Mouse (Mus musculus): ENCODE results near the gene Tep1. TPM values are rescaled to one million over a fixed set of nuclear protein-coding genes. Genes with fewer than 3 reads are reported as not detected.

Tep1 gene
- total and polyA plus RNA-seq, 2 experiments from 2014 or later = 3.4 to 5.6 TPM

- H3K4me3 ChIP-seq (ENCODE audit: low read length) = no peak overlapping the region
- H3K36me3 ChIP-seq (ENCODE audit: insufficient read depth, low read length) = no peaks in the 10 kb centered on the region
- WGBS = 87% methylated on average over 4 of the region's 4 CpGs
- H3K27ac ChIP-seq = no peak overlapping the region
- H3K27me3 ChIP-seq (ENCODE audit: insufficient read depth, low read length) = no peaks in the 10 kb centered on the region
- no peak overlapping the region for H3K9ac ChIP-seq (replicated peaks; ENCODE audit: low read length)
- ATAC-seq (no peak), DNase-seq (ENCODE audit: low spot score) (no peak)
- no peaks in the 10 kb centered on the region for H3K9me3 ChIP-seq (ENCODE audit: low read length)
- no peak for TF ChIP-seq CTCF (IDR thresholded peaks at IDR 0.05; ENCODE audit: low read depth)
- no peak overlapping the region for H3K4me2 ChIP-seq (ENCODE audit: low read depth, low read length)
- no peaks in the 10 kb centered on the region for H3K4me1 ChIP-seq (ENCODE audit: insufficient read depth, low read length)
Observed at GRCm38 (mm10) chr14:50795965-50796364, 74.4 kb downstream of the Tep1 start.

- no peaks in the 10 kb centered on the region for H3K9me3 ChIP-seq (ENCODE audit: low read length)
- no peaks in the 10 kb centered on the region for H3K4me1 ChIP-seq (ENCODE audit: insufficient read depth, low read length)
- no peak overlapping the region for H3K4me2 ChIP-seq (ENCODE audit: low read depth, low read length)
- TF ChIP-seq CTCF (IDR thresholded peaks at IDR 0.05; ENCODE audit: low read depth) = no peak
- no peak overlapping the region for H3K9ac ChIP-seq (replicated peaks; ENCODE audit: low read length)
- H3K36me3 ChIP-seq (ENCODE audit: insufficient read depth, low read length) = no peaks in the 10 kb centered on the region
- H3K4me3 ChIP-seq (ENCODE audit: low read length) = no peak overlapping the region
- 92% methylated on average over 24 of the region's 24 CpGs for WGBS
- no peak overlapping the region for H3K27ac ChIP-seq
- no peaks in the 10 kb centered on the region for H3K27me3 ChIP-seq (ENCODE audit: insufficient read depth, low read length)
- no peak for ATAC-seq
- no peak for DNase-seq (ENCODE audit: low spot score)
Observed at GRCm38 (mm10) chr14:50795261-50795935, 75.0 kb downstream of the Tep1 start.

- no peaks in the 10 kb centered on the region for H3K9me3 ChIP-seq (ENCODE audit: low read length)
- H3K4me3 ChIP-seq (ENCODE audit: low read length) = no peak overlapping the region
- TF ChIP-seq CTCF (IDR thresholded peaks at IDR 0.05; ENCODE audit: low read depth) = peak; percentile 56
- DNase-seq (ENCODE audit: low spot score) = peak; percentile 51
- no peak overlapping the region for H3K9ac ChIP-seq (replicated peaks; ENCODE audit: low read length)
- no peak overlapping the region for H3K27ac ChIP-seq
- no peaks in the 10 kb centered on the region for H3K36me3 ChIP-seq (ENCODE audit: insufficient read depth, low read length)
- WGBS = 9% methylated on average over 2 of the region's 2 CpGs
- no peaks in the 10 kb centered on the region for H3K27me3 ChIP-seq (ENCODE audit: insufficient read depth, low read length)
- no peak for ATAC-seq
- H3K4me1 ChIP-seq (ENCODE audit: insufficient read depth, low read length) = 0 out of 2 replicates have a peak, but pooled peaks cover 6% of the 10 kb centered on the region
- H3K4me2 ChIP-seq (ENCODE audit: low read depth, low read length) = no peak overlapping the region
Observed at GRCm38 (mm10) chr14:50788157-50788556, 82.2 kb downstream of the Tep1 start.

GRCm38 (mm10) chr14:50785251-50785637 is 85.1 kb downstream of the Tep1 start, which contains the start of gene Ttc5:
Gene Ttc5, minus strand, starts transcription at chr14:50785519.
- DNase-seq (ENCODE audit: low spot score) = peak; percentile 93
- H3K9me3 ChIP-seq (ENCODE audit: low read length) = no peaks in the 10 kb centered on the region
- peak within 1 kb of the TSS; percentile 65 for H3K4me2 ChIP-seq (ENCODE audit: low read depth, low read length)
- H3K36me3 ChIP-seq (ENCODE audit: insufficient read depth, low read length) = 0 out of 2 replicates have a peak, but pooled peaks cover 11% of the 10 kb centered on the region
- H3K4me3 ChIP-seq (ENCODE audit: low read length) = peak within 1 kb of the TSS; percentile 81
- WGBS = under 1% methylated on average over 21 of the region's 21 CpGs
- TF ChIP-seq CTCF (IDR thresholded peaks at IDR 0.05; ENCODE audit: low read depth) = peak; percentile 94
- peak; percentile 98 for ATAC-seq
- no peaks in the 10 kb centered on the region for H3K27me3 ChIP-seq (ENCODE audit: insufficient read depth, low read length)
- peak within 1 kb of the TSS; percentile 75 for H3K9ac ChIP-seq (replicated peaks; ENCODE audit: low read length)
- 0 out of 2 replicates have a peak, but pooled peaks cover 6% of the 10 kb centered on the region for H3K4me1 ChIP-seq (ENCODE audit: insufficient read depth, low read length)
- H3K27ac ChIP-seq = peak within 1 kb of the TSS; percentile 88; the same call in 1 of the 2 replicates

- WGBS = 19% methylated on average over 16 of the region's 16 CpGs
- Histone ChIP-seq H3K27me3 (ENCODE audit: insufficient read depth, low read length) (no peaks in the 10 kb centered on the region), H3K9ac (replicated peaks; ENCODE audit: low read length) (peak overlapping the region; percentile 75), H3K4me2 (ENCODE audit: low read depth, low read length) (peak overlapping the region; percentile 65), H3K4me1 (ENCODE audit: insufficient read depth, low read length) (0 out of 2 replicates have a peak, but pooled peaks cover 6% of the 10 kb centered on the region), H3K9me3 (ENCODE audit: low read length) (no peaks in the 10 kb centered on the region), H3K36me3 (ENCODE audit: insufficient read depth, low read length) (0 out of 2 replicates have a peak, but pooled peaks cover 11% of the 10 kb centered on the region), H3K27ac (peak overlapping the region; percentile 88; the same call in 1 of the 2 replicates), H3K4me3 (ENCODE audit: low read length) (peak overlapping the region; percentile 81)
- no peak for TF ChIP-seq CTCF (IDR thresholded peaks at IDR 0.05; ENCODE audit: low read depth)
- ATAC-seq (no peak), DNase-seq (ENCODE audit: low spot score) (peak; percentile 27)
Observed at GRCm38 (mm10) chr14:50784391-50785250, 85.7 kb downstream of the Tep1 start.

- no peak overlapping the region for H3K27ac ChIP-seq
- no peaks in the 10 kb centered on the region for H3K9me3 ChIP-seq (ENCODE audit: low read length)
- H3K4me1 ChIP-seq (ENCODE audit: insufficient read depth, low read length) = 0 out of 2 replicates have a peak, but pooled peaks cover 6% of the 10 kb centered on the region
- no peaks in the 10 kb centered on the region for H3K27me3 ChIP-seq (ENCODE audit: insufficient read depth, low read length)
- H3K36me3 ChIP-seq (ENCODE audit: insufficient read depth, low read length) = peaks cover 18% of the 10 kb centered on the region
- DNase-seq (ENCODE audit: low spot score) (no peak), ATAC-seq (no peak)
- no peak overlapping the region for H3K9ac ChIP-seq (replicated peaks; ENCODE audit: low read length)
- no peak overlapping the region for H3K4me3 ChIP-seq (ENCODE audit: low read length)
- no peak for TF ChIP-seq CTCF (IDR thresholded peaks at IDR 0.05; ENCODE audit: low read depth)
- WGBS = 98% methylated on average over 3 of the region's 3 CpGs
- no peak overlapping the region for H3K4me2 ChIP-seq (ENCODE audit: low read depth, low read length)
Observed at GRCm38 (mm10) chr14:50782166-50782565, 88.2 kb downstream of the Tep1 start.

Other genes starting within 250 kb of the Tep1 start
- not detected in 2 replicates for gene Olfr745, start 231.2 kb downstream of the Tep1 start, total RNA-seq (2014; rRNA removed)
- gene Olfr745, start 231.2 kb downstream of the Tep1 start, polyA plus RNA-seq (2015; fragmentation: Nextera tagmentation; extraction: Ambion mirVana) = not detected in 2 replicates
- not detected in 2 replicates for gene Olfr746, start 223.5 kb downstream of the Tep1 start, total RNA-seq (2014; rRNA removed)
- not detected in 2 replicates for gene Olfr746, start 223.5 kb downstream of the Tep1 start, polyA plus RNA-seq (2015; fragmentation: Nextera tagmentation; extraction: Ambion mirVana)
- gene Olfr747, start 177.4 kb downstream of the Tep1 start, total RNA-seq (2014; rRNA removed) = not detected in 2 replicates
- gene Olfr747, start 177.4 kb downstream of the Tep1 start, polyA plus RNA-seq (2015; fragmentation: Nextera tagmentation; extraction: Ambion mirVana) = not detected in 2 replicates
- not detected in 2 replicates for gene Olfr748, start 163.2 kb downstream of the Tep1 start, total RNA-seq (2014; rRNA removed)
- gene Olfr748, start 163.2 kb downstream of the Tep1 start, polyA plus RNA-seq (2015; fragmentation: Nextera tagmentation; extraction: Ambion mirVana) = not detected in 2 replicates
- not detected in 2 replicates for gene Olfr749, start 125.5 kb downstream of the Tep1 start, total RNA-seq (2014; rRNA removed)
- gene Olfr749, start 125.5 kb downstream of the Tep1 start, polyA plus RNA-seq (2015; fragmentation: Nextera tagmentation; extraction: Ambion mirVana) = not detected in 2 replicates
- gene Ttc5, start 85.0 kb downstream of the Tep1 start, total RNA-seq (2014; rRNA removed) = 90.8 and 91.6 TPM in 2 replicates
- gene Ttc5, start 85.0 kb downstream of the Tep1 start, polyA plus RNA-seq (2015; fragmentation: Nextera tagmentation; extraction: Ambion mirVana) = 95.3 and 95.8 TPM in 2 replicates
- not detected in 2 replicates for gene Ccnb1ip1, start 62.8 kb downstream of the Tep1 start, total RNA-seq (2014; rRNA removed)
- gene Ccnb1ip1, start 62.8 kb downstream of the Tep1 start, polyA plus RNA-seq (2015; fragmentation: Nextera tagmentation; extraction: Ambion mirVana) = 0.09 and 0.15 TPM in 2 replicates
- 19.7 and 21.1 TPM in 2 replicates for gene Parp2, start 62.7 kb downstream of the Tep1 start, total RNA-seq (2014; rRNA removed)
- gene Parp2, start 62.7 kb downstream of the Tep1 start, polyA plus RNA-seq (2015; fragmentation: Nextera tagmentation; extraction: Ambion mirVana) = 36.2 and 36.6 TPM in 2 replicates
- gene Klhl33, start 26.9 kb upstream of the Tep1 start, total RNA-seq (2014; rRNA removed) = 2.4 and 3.7 TPM in 2 replicates
- gene Klhl33, start 26.9 kb upstream of the Tep1 start, polyA plus RNA-seq (2015; fragmentation: Nextera tagmentation; extraction: Ambion mirVana) = 2.9 and 4.0 TPM in 2 replicates
- gene Osgep, start 54.3 kb upstream of the Tep1 start, total RNA-seq (2014; rRNA removed) = 71.4 and 80.9 TPM in 2 replicates
- 72.4 and 82.7 TPM in 2 replicates for gene Osgep, start 54.3 kb upstream of the Tep1 start, polyA plus RNA-seq (2015; fragmentation: Nextera tagmentation; extraction: Ambion mirVana)
- gene Apex1, start 54.4 kb upstream of the Tep1 start, total RNA-seq (2014; rRNA removed) = 68.6 and 70.2 TPM in 2 replicates
- 145 and 156 TPM in 2 replicates for gene Apex1, start 54.4 kb upstream of the Tep1 start, polyA plus RNA-seq (2015; fragmentation: Nextera tagmentation; extraction: Ambion mirVana)
- 53.3 and 69.1 TPM in 2 replicates for gene Pip4p1, start 60.3 kb upstream of the Tep1 start, total RNA-seq (2014; rRNA removed)
- gene Pip4p1, start 60.3 kb upstream of the Tep1 start, polyA plus RNA-seq (2015; fragmentation: Nextera tagmentation; extraction: Ambion mirVana) = 102 and 103 TPM in 2 replicates
- 16.7 and 19.1 TPM in 2 replicates for gene Pnp, start 60.5 kb upstream of the Tep1 start, total RNA-seq (2014; rRNA removed)
- 17.5 and 18.2 TPM in 2 replicates for gene Pnp, start 60.5 kb upstream of the Tep1 start, polyA plus RNA-seq (2015; fragmentation: Nextera tagmentation; extraction: Ambion mirVana)
- 0.47 and 16.3 TPM in 2 replicates for gene Gm49342, start 74.0 kb upstream of the Tep1 start, total RNA-seq (2014; rRNA removed)
- gene Gm49342, start 74.0 kb upstream of the Tep1 start, polyA plus RNA-seq (2015; fragmentation: Nextera tagmentation; extraction: Ambion mirVana) = not detected in 2 replicates
- 1.2 TPM in 1 of 2 replicates, not detected in the other for gene Pnp2, start 85.4 kb upstream of the Tep1 start, total RNA-seq (2014; rRNA removed)
- 1.2 and 1.3 TPM in 2 replicates for gene Pnp2, start 85.4 kb upstream of the Tep1 start, polyA plus RNA-seq (2015; fragmentation: Nextera tagmentation; extraction: Ambion mirVana)
- gene Rnase10, start 137.2 kb upstream of the Tep1 start, total RNA-seq (2014; rRNA removed) = 0.21 TPM in 1 of 2 replicates, not detected in the other
- gene Rnase10, start 137.2 kb upstream of the Tep1 start, polyA plus RNA-seq (2015; fragmentation: Nextera tagmentation; extraction: Ambion mirVana) = not detected in 2 replicates
- gene Rnase9, start 171.3 kb upstream of the Tep1 start, total RNA-seq (2014; rRNA removed) = not detected in 2 replicates
- not detected in 2 replicates for gene Rnase9, start 171.3 kb upstream of the Tep1 start, polyA plus RNA-seq (2015; fragmentation: Nextera tagmentation; extraction: Ambion mirVana)
- gene Rnase11, start 179.6 kb upstream of the Tep1 start, total RNA-seq (2014; rRNA removed) = not detected in 2 replicates
- not detected in 2 replicates for gene Rnase11, start 179.6 kb upstream of the Tep1 start, polyA plus RNA-seq (2015; fragmentation: Nextera tagmentation; extraction: Ambion mirVana)
- gene Rnase12, start 187.1 kb upstream of the Tep1 start, total RNA-seq (2014; rRNA removed) = not detected in 2 replicates
- 0.29 TPM in 1 of 2 replicates, not detected in the other for gene Rnase12, start 187.1 kb upstream of the Tep1 start, polyA plus RNA-seq (2015; fragmentation: Nextera tagmentation; extraction: Ambion mirVana)
- gene Olfr750, start 203.9 kb upstream of the Tep1 start, total RNA-seq (2014; rRNA removed) = not detected in 2 replicates
- 0.05 and 0.14 TPM in 2 replicates for gene Olfr750, start 203.9 kb upstream of the Tep1 start, polyA plus RNA-seq (2015; fragmentation: Nextera tagmentation; extraction: Ambion mirVana)
- gene Rnase4, start 220.5 kb upstream of the Tep1 start, total RNA-seq (2014; rRNA removed) = 22.9 and 34.1 TPM in 2 replicates
- gene Rnase4, start 220.5 kb upstream of the Tep1 start, polyA plus RNA-seq (2015; fragmentation: Nextera tagmentation; extraction: Ambion mirVana) = 17.6 and 19.0 TPM in 2 replicates
- gene Ang, start 220.6 kb upstream of the Tep1 start, total RNA-seq (2014; rRNA removed) = 0.18 and 1.9 TPM in 2 replicates
- 2.9 and 3.9 TPM in 2 replicates for gene Ang, start 220.6 kb upstream of the Tep1 start, polyA plus RNA-seq (2015; fragmentation: Nextera tagmentation; extraction: Ambion mirVana)
- not detected in 2 replicates for gene Eddm3b, start 243.9 kb upstream of the Tep1 start, total RNA-seq (2014; rRNA removed)
- gene Eddm3b, start 243.9 kb upstream of the Tep1 start, polyA plus RNA-seq (2015; fragmentation: Nextera tagmentation; extraction: Ambion mirVana) = not detected in 2 replicates